Mouse (Mus musculus) heart, embryonic 13.5 days (tissue): ENCODE measurements around the gene Rtp1. TPM values are rescaled to one million over a fixed set of nuclear protein-coding genes. Genes with fewer than 3 reads are reported as not detected.
A peak's percentile ranks its signal among the peaks of the same experiment; 100 is the strongest.

Source experiments
- ATAC-seq: fragments of 200-750 bp; cut with Nextera tagmentation; 2 replicates; pipeline ENCODE4 v1.8.0; 2017; ENCODE audit warnings: moderate TSS enrichment; ENCODE audit not compliant: insufficient number of reproducible peaks, low FRiP score, low TSS enrichment; ENCODE audit errors: extremely low read depth
- H3K27ac ChIP-seq: fragments of 300-500 bp; sonication (generic); replicated peaks from 2 replicates; pipeline ENCODE4 v1.5.1; 2015; ENCODE audit warnings: moderate library complexity, mild to moderate bottlenecking, inconsistent platforms
- H3K27me3 ChIP-seq: fragments of 300-500 bp; sonication (generic); replicated peaks from 2 replicates; pipeline ENCODE4 v1.6.1; 2015; ENCODE audit warnings: mild to moderate bottlenecking, inconsistent platforms
- H3K36me3 ChIP-seq: fragments of 300-500 bp; sonication (generic); 2 replicates; pipeline ENCODE4 v1.6.1; 2015; ENCODE audit warnings: mild to moderate bottlenecking, inconsistent platforms
- H3K4me1 ChIP-seq: fragments of 300-500 bp; sonication (generic); 2 replicates; pipeline ENCODE4 v1.6.1; 2015; ENCODE audit warnings: inconsistent platforms
- H3K4me2 ChIP-seq: fragments of 300-500 bp; sonication (generic); 2 replicates; pipeline ENCODE4 v1.6.1; 2015; ENCODE audit warnings: inconsistent platforms, mild to moderate bottlenecking, moderate library complexity
- H3K4me3 ChIP-seq: fragments of 300-500 bp; sonication (generic); 2 replicates; pipeline ENCODE4 v1.5.1; 2015; ENCODE audit warnings: moderate library complexity, mild to moderate bottlenecking, inconsistent platforms
- H3K9ac ChIP-seq: fragments of 300-500 bp; sonication (generic); 2 replicates; pipeline ENCODE4 v1.6.1; 2015; ENCODE audit warnings: inconsistent platforms, mild to moderate bottlenecking, moderate library complexity
- H3K9me3 ChIP-seq: fragments of 300-500 bp; sonication (generic); 2 replicates; pipeline ENCODE4 v1.6.1; 2016; ENCODE audit warnings: inconsistent platforms
- WGBS: fragments of 180-500 bp; shearing (Covaris S2); methylation state at CpG from one replicate; pipeline ENCODE4 v1.1.7; 2015; ENCODE audit warnings: mixed read lengths; 5-methylcytosine and 5-hydroxymethylcytosine counted together
- polyA plus RNA-seq: library from polyadenylated mRNA; unstranded; fragments of >200 nt; fragmentation: Nextera tagmentation; extraction: Ambion mirVana; gene quantifications from 2 replicates; pipeline ENCODE4 v1.2.1, GENCODE M21; 2015

Gene Rtp1
- polyA plus RNA-seq, 1 experiment from 2014 or later = not detected

DNA sequence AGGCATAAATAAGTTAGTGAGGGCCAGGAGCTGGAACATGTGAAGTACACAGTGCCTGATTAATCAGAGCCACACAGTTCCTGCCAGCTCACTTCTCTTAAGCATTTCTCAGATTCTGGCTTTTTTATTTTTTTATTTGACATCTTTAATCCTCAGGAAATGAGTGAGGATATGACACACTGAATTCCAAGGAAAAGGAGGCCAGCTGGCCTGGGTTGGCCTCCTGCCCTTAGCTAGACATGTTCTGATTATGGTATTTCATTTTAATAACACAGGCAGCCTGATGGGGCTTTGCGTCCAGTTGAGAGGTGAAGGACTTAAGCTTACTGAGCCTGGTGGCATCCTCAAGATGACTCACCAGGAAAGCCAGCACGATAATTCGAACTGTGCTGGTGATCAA lies 27.6 kb downstream of the Rtp1 start:
- Histone ChIP-seq H3K4me1 (peaks cover 13% of the 10 kb centered on the region), H3K27ac (peak overlapping the region; percentile 50), H3K9ac (no peak overlapping the region), H3K27me3 (peaks cover 5% of the 10 kb centered on the region; the same call in 1 of the 2 replicates), H3K4me2 (no peak overlapping the region), H3K4me3 (no peak overlapping the region), H3K9me3 (no peaks in the 10 kb centered on the region), H3K36me3 (no peaks in the 10 kb centered on the region)
- 57% methylated on average over 3 of the region's 3 CpGs for WGBS
- no peak for ATAC-seq

GRCm38 (mm10) chr16:23457338-23457737 lies 28.4 kb downstream of the Rtp1 start:
- Histone ChIP-seq H3K27me3 (peaks cover 5% of the 10 kb centered on the region; the same call in 1 of the 2 replicates), H3K9ac (no peak overlapping the region), H3K27ac (no peak overlapping the region), H3K9me3 (no peaks in the 10 kb centered on the region), H3K4me3 (no peak overlapping the region), H3K4me1 (peaks cover 13% of the 10 kb centered on the region), H3K36me3 (no peaks in the 10 kb centered on the region), H3K4me2 (no peak overlapping the region)
- no peak for ATAC-seq
- WGBS = 74% methylated on average over 5 of the region's 5 CpGs

DNA sequence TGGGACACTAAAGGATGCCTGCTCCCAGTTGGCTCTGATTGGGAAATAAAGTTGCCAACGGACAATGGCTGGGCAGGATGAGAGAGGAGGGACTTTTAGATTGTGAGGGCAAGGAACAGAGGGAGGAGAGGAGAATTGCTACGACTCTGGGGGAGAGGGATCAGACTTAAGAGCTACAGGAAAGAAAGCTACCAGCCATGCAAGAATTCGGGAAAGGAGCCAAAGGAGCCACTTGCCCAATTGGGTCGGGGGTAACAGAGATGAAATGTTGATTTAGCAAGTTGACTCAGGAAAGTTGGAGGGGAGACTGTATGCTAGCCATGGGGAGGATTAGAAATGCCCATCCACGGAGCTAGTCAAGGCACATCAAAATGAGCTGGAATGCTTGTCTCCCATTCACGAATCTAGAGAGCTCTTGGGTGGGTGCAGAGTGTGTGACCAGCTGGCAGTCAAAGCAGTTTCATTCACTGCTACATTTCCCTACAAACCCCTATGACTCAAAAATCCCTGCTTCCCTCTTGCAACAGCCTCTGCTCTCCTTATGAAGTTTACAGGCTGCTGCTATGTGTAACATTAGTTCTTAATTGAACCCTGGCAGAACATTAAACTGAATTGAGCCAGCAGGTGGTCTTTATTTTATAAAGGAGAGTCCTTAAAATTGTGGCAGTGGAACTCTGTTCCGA lies 30.1 kb downstream of the Rtp1 start:
- Histone ChIP-seq H3K4me1 (peaks cover 13% of the 10 kb centered on the region), H3K36me3 (no peaks in the 10 kb centered on the region), H3K27me3 (no peaks in the 10 kb centered on the region), H3K27ac (no peak overlapping the region), H3K4me3 (no peak overlapping the region), H3K9me3 (no peaks in the 10 kb centered on the region), H3K9ac (no peak overlapping the region), H3K4me2 (no peak overlapping the region)
- ATAC-seq = no peak
- WGBS = 49% methylated on average over 7 of the region's 7 CpGs

- 63% methylated on average over 4 of the region's 4 CpGs for WGBS
- no peak overlapping the region for H3K4me2 ChIP-seq
- H3K27ac ChIP-seq = no peak overlapping the region
- H3K36me3 ChIP-seq = no peaks in the 10 kb centered on the region
- H3K27me3 ChIP-seq = no peaks in the 10 kb centered on the region
- H3K9ac ChIP-seq = no peak overlapping the region
- H3K4me3 ChIP-seq = no peak overlapping the region
- no peaks in the 10 kb centered on the region for H3K9me3 ChIP-seq
- H3K4me1 ChIP-seq = no peaks in the 10 kb centered on the region; the same call in 1 of the 2 replicates
- no peak for ATAC-seq
These were observed 34.9 kb downstream of the Rtp1 start for GRCm38 (mm10) chr16:23463671-23464347.

- no peaks in the 10 kb centered on the region for H3K27me3 ChIP-seq
- no peaks in the 10 kb centered on the region; the same call in 1 of the 2 replicates for H3K36me3 ChIP-seq
- H3K9me3 ChIP-seq = no peaks in the 10 kb centered on the region
- H3K4me2 ChIP-seq = no peak overlapping the region
- no peak overlapping the region for H3K27ac ChIP-seq
- 64% methylated on average over 6 of the region's 6 CpGs for WGBS
- H3K9ac ChIP-seq = no peak overlapping the region
- no peak overlapping the region for H3K4me3 ChIP-seq
- ATAC-seq = no peak
- H3K4me1 ChIP-seq = peaks cover 3% of the 10 kb centered on the region; the same call in 1 of the 2 replicates
These were observed 42.6 kb downstream of the Rtp1 start for GRCm38 (mm10) chr16:23471551-23471950.

GRCm38 (mm10) chr16:23472046-23472445 lies 43.1 kb downstream of the Rtp1 start:
- no peaks in the 10 kb centered on the region for H3K9me3 ChIP-seq
- no peak overlapping the region for H3K4me2 ChIP-seq
- no peaks in the 10 kb centered on the region for H3K27me3 ChIP-seq
- no peak overlapping the region for H3K9ac ChIP-seq
- H3K27ac ChIP-seq = no peak overlapping the region
- no peaks in the 10 kb centered on the region; the same call in 1 of the 2 replicates for H3K36me3 ChIP-seq
- H3K4me1 ChIP-seq = peaks cover 3% of the 10 kb centered on the region; the same call in 1 of the 2 replicates
- 66% methylated on average over 3 of the region's 3 CpGs for WGBS
- no peak overlapping the region for H3K4me3 ChIP-seq
- ATAC-seq = no peak

GRCm38 (mm10) chr16:23475651-23476050 lies 46.7 kb downstream of the Rtp1 start:
- H3K4me1 ChIP-seq = no peaks in the 10 kb centered on the region
- 0 out of 2 replicates have a peak, but pooled peaks cover 3% of the 10 kb centered on the region for H3K27me3 ChIP-seq
- no peak overlapping the region for H3K9ac ChIP-seq
- ATAC-seq = no peak
- H3K9me3 ChIP-seq = no peaks in the 10 kb centered on the region
- no peak overlapping the region for H3K27ac ChIP-seq
- no peak overlapping the region for H3K4me2 ChIP-seq
- no peaks in the 10 kb centered on the region for H3K36me3 ChIP-seq
- no peak overlapping the region for H3K4me3 ChIP-seq
- 79% methylated on average over 4 of the region's 4 CpGs for WGBS

DNA sequence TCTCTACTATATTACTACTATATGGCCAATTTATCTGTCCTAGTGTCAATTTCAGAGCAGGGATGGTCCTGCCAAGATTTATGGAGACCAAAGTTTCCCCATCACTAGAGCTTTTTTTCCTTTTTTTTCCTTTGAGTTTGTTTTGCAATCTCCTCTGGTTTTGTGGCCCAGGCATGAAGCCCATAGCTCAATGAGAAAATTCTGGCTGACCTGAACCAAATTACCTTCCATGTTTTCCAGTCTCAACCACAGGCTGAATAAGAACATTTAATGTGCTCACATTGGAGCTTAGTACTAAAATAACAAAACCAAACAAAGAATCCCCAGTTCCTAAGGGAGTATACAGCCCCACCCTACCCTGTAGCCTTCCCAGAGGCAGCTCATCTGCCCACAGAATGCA lies 47.7 kb downstream of the Rtp1 start:
- Histone ChIP-seq H3K36me3 (no peaks in the 10 kb centered on the region), H3K4me2 (no peak overlapping the region), H3K4me3 (no peak overlapping the region), H3K27me3 (0 out of 2 replicates have a peak, but pooled peaks cover 3% of the 10 kb centered on the region), H3K27ac (no peak overlapping the region), H3K9me3 (no peaks in the 10 kb centered on the region), H3K4me1 (no peaks in the 10 kb centered on the region), H3K9ac (no peak overlapping the region)
- no peak for ATAC-seq

DNA sequence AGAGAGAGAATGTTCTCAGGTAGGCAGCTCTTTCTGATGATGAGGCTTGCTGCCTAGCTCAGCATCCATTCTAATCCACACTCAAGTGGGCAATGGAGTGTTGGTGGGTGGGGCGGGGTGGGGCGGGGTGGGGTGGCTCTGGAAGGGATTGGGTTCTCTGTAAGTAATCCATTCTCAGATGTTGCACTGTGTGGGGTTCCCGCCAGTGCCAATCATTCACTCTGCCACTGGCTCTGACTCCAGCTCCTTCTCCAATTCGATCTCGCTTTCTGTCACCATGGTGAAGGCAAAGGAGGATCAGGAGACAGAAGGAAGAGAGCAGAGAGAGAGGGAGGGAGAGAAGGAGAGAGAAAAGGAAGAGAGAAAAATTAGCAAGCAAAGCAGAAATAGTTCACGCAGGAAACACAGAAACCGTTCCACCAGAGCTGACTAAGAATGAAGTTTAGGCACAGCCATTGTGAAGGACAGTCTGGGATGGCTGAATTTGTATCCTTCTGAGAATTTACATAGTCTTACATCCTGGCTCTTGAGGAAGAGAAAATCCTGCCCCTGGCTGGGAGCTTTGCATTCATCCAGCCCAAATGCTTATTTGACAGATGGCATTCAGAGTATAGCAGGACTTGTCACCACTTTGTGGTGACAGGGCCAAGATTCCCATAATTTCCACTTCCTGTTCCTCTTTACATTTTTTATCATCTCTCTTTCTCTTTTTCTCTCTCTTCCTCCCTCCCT lies 51.1 kb downstream of the Rtp1 start:
- no peaks in the 10 kb centered on the region for H3K4me1 ChIP-seq
- ATAC-seq = no peak

DNA sequence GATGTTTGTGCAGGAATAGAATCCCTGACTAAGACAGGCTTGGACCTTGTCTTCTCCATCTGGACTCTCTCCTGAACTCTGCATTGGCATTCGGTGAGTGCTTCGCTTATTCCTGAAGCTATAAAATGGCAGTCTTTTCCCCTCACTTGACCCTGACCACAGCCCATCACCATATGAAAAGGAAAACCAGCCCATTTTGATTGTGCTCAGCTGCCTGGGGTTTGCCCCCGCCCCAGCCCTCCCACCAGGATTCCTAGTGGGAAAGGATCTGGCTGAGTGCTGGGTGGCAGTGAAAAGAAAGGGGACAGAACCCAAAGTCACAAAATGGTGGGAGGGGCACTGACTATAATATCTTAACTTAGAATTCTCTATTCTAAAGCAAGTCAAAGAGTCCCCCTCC lies 53.3 kb downstream of the Rtp1 start:
- Histone ChIP-seq H3K4me3 (no peak overlapping the region), H3K9me3 (no peaks in the 10 kb centered on the region), H3K27ac (no peak overlapping the region), H3K4me2 (no peak overlapping the region), H3K9ac (no peak overlapping the region), H3K4me1 (no peaks in the 10 kb centered on the region), H3K36me3 (no peaks in the 10 kb centered on the region), H3K27me3 (peaks cover 24% of the 10 kb centered on the region)
- no peak for ATAC-seq
- 85% methylated on average over 3 of the region's 3 CpGs for WGBS

More for the DNA sequence above, 51.1 kb downstream of the Rtp1 start:
- Histone ChIP-seq H3K27me3 (peaks cover 19% of the 10 kb centered on the region), H3K4me2 (no peak overlapping the region), H3K36me3 (no peaks in the 10 kb centered on the region), H3K27ac (no peak overlapping the region), H3K9ac (no peak overlapping the region), H3K9me3 (no peaks in the 10 kb centered on the region), H3K4me3 (no peak overlapping the region)
- 77% methylated on average over 7 of the region's 7 CpGs for WGBS

- H3K9me3 ChIP-seq = no peaks in the 10 kb centered on the region
- H3K4me2 ChIP-seq = no peak overlapping the region
- H3K4me1 ChIP-seq = no peaks in the 10 kb centered on the region
- no peak overlapping the region for H3K27ac ChIP-seq
- H3K36me3 ChIP-seq = no peaks in the 10 kb centered on the region
- no peak overlapping the region for H3K4me3 ChIP-seq
- ATAC-seq = no peak
- no peak overlapping the region for H3K9ac ChIP-seq
- 89% methylated on average over 12 of the region's 12 CpGs for WGBS
- H3K27me3 ChIP-seq = peaks cover 24% of the 10 kb centered on the region
These were observed 53.9 kb downstream of the Rtp1 start for GRCm38 (mm10) chr16:23482846-23483245.
